Comparison of ENCODE assay signal across 7 mouse cellular contexts in the genomic region with DNA sequence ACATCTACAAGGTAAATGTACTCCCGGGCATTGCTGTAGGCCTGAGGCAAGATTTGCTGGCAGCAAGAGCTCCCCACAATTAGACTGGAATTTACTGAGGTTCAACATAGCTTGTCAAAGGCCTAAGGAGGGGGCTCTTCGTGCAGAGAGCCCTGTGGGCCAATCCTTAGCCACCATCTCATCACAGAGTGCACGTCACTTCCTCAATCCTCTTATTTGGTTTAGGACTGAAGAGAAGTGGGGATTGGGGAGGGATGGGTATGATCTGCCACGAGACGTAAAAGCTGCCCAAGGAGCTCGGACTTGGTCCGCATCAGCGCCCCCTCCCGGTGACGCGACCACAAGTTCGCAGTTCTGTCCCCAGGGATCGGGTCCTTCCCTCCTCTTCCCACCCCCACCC. TPM values are rescaled to one million over a fixed set of nuclear protein-coding genes. Genes with fewer than 3 reads are reported as not detected.
DNase-seq lines count a peak whose midpoint lies in the region; ATAC-seq lines count a peak whose summit lies in the region.

No protein-coding gene starts in this region.

- ATAC-seq in inflammation-experienced regulatory T-cells, adult 6 months, result peak; percentile 70
- peak; percentile 79 for ATAC-seq in megakaryocyte-erythroid progenitor cell, adult 5-6 weeks (replicated peaks; ENCODE audit: low FRiP score, low TSS enrichment, poor library complexity, severe bottlenecking)

- peak; percentile 85 for DNase-seq in adrenal gland, adult 2 months
- peak; percentile 93 for DNase-seq in embryo, embryonic 10 days (ENCODE audit: low spot score)
- peak; percentile 77 to 78 for DNase-seq in gastrocnemius, adult 8-10 months (ENCODE audit: low spot score in 2 of 2)
- peak; percentile 84 to 93 for DNase-seq in left cerebral cortex, postnatal 14 days (ENCODE audit: low spot score in 2 of 2)
- peak; percentile 80 to 86 for DNase-seq in right cerebral cortex, postnatal 36 days (ENCODE audit: low spot score in 2 of 2)

- intact Hi-C loops in left cerebral cortex, postnatal 14 days (cut with DNase I), result loop anchor here (5.0 kb wide), 1 partner anchor 57 kb away; no protein-coding TSS in a partner anchor

RNA-seq across cellular contexts. Expression of a gene that starts 0.6 kb away (rescaled TPM):
- total RNA-seq in adrenal gland, adult 2 months (2021), result 100 to 1,000 TPM in 1 of 2 experiments, 10 to 100 TPM in 1; 99.3 to 144 TPM
- polyA plus RNA-seq in adrenal gland, adult 2 months (2012; rRNA removed), result 87.9 and 111 TPM in 2 replicates
- total RNA-seq in gastrocnemius, adult 8-10 months (2022), result 100 to 1,000 TPM; 147 to 208 (median 171) TPM
- 10 to 100 TPM; 67.5 to 97.5 (median 82.5) TPM for polyA plus RNA-seq in inflammation-experienced regulatory T-cells, adult 6 months (2017; shearing (Covaris generic))
- 10 to 100 TPM; 74.4 to 75.7 TPM for total RNA-seq in left cerebral cortex, postnatal 14 days (2021)
- total RNA-seq in megakaryocyte-erythroid progenitor cell, adult 5-6 weeks (2014; fragmentation: Nextera tagmentation), result 147 and 193 TPM in 2 replicates
- 236 and 240 TPM in 2 replicates for total RNA-seq in megakaryocyte-erythroid progenitor cell, adult 5-6 weeks (2017)

RNA-seq across cellular contexts. Expression of a gene that starts 23.8 kb away (rescaled TPM):
- not detected for total RNA-seq in adrenal gland, adult 2 months (2021)
- polyA plus RNA-seq in adrenal gland, adult 2 months (2012; rRNA removed), result not detected in 2 replicates
- total RNA-seq in gastrocnemius, adult 8-10 months (2022), result not detected
- polyA plus RNA-seq in inflammation-experienced regulatory T-cells, adult 6 months (2017; shearing (Covaris generic)), result not detected
- not detected for total RNA-seq in left cerebral cortex, postnatal 14 days (2021)
- not detected in 2 replicates for total RNA-seq in megakaryocyte-erythroid progenitor cell, adult 5-6 weeks (2014; fragmentation: Nextera tagmentation)
- total RNA-seq in megakaryocyte-erythroid progenitor cell, adult 5-6 weeks (2017), result 0.38 TPM in 1 of 2 replicates, not detected in the other

RNA-seq across cellular contexts. Expression of a gene that starts 34.8 kb away (rescaled TPM):
- 10 to 100 TPM; 23.0 to 25.2 TPM for total RNA-seq in adrenal gland, adult 2 months (2021)
- 27.8 and 38.6 TPM in 2 replicates for polyA plus RNA-seq in adrenal gland, adult 2 months (2012; rRNA removed)
- 10 to 100 TPM; 12.5 to 17.2 (median 14.5) TPM for total RNA-seq in gastrocnemius, adult 8-10 months (2022)
- 1 to 10 TPM; 2.3 to 5.3 (median 3.6) TPM for polyA plus RNA-seq in inflammation-experienced regulatory T-cells, adult 6 months (2017; shearing (Covaris generic))
- 10 to 100 TPM; 20.5 to 21.8 TPM for total RNA-seq in left cerebral cortex, postnatal 14 days (2021)
- 15.0 and 18.9 TPM in 2 replicates for total RNA-seq in megakaryocyte-erythroid progenitor cell, adult 5-6 weeks (2014; fragmentation: Nextera tagmentation)
- 12.3 and 19.4 TPM in 2 replicates for total RNA-seq in megakaryocyte-erythroid progenitor cell, adult 5-6 weeks (2017)

Comparison
In these comparisons a context has a peak if more than half of its experiments do, and no peak if none do; other contexts are left out.
1. Peak in every context shown above with its lines: DNase-seq and ATAC-seq.